Mouse (Mus musculus) megakaryocyte, embryonic 14.5 days (primary cell): ENCODE results near the gene Tldc1. TPM values are rescaled to one million over a fixed set of nuclear protein-coding genes. Genes with fewer than 3 reads are reported as not detected.

Experiments used
- H3K27me3 ChIP-seq: replicated peaks from 2 replicates; pipeline ENCODE3; 2012; ENCODE audit warnings: inconsistent platforms
- H3K36me3 ChIP-seq: replicated peaks from 2 replicates; pipeline ENCODE3; 2012; ENCODE audit warnings: low read length, inconsistent platforms, mixed read lengths
- H3K4me1 ChIP-seq: 2 replicates; pipeline ENCODE4 v1.6.1; 2012; ENCODE audit warnings: inconsistent platforms
- H3K4me3 ChIP-seq: replicated peaks from 2 replicates; pipeline ENCODE3; 2012; ENCODE audit warnings: moderate library complexity, mild to moderate bottlenecking, inconsistent platforms
- H3K9me3 ChIP-seq: 2 replicates; pipeline ENCODE4 v1.6.1; 2012; ENCODE audit warnings: inconsistent platforms
- FLI1 ChIP-seq: IDR thresholded peaks from 2 replicates; pipeline ENCODE4 v1.6.1; 2012; ENCODE audit warnings: low read length, inconsistent platforms, mixed read lengths
- GATA1 ChIP-seq: IDR thresholded peaks from 3 replicates; pipeline ENCODE4 v1.6.1; 2012; ENCODE audit warnings: mixed read lengths, low read length, inconsistent platforms, borderline replicate concordance
- polyA plus RNA-seq: library from polyadenylated mRNA; stranded (reverse); fragments of >175 nt; gene quantifications from 2 replicates; pipeline ENCODE4 v1.2.3, GENCODE M21; 2012; ENCODE audit warnings: low replicate concordance; ENCODE audit not compliant: insufficient read depth

Tldc1 gene
- polyA plus RNA-seq, 1 experiment: 1.7 TPM

DNA sequence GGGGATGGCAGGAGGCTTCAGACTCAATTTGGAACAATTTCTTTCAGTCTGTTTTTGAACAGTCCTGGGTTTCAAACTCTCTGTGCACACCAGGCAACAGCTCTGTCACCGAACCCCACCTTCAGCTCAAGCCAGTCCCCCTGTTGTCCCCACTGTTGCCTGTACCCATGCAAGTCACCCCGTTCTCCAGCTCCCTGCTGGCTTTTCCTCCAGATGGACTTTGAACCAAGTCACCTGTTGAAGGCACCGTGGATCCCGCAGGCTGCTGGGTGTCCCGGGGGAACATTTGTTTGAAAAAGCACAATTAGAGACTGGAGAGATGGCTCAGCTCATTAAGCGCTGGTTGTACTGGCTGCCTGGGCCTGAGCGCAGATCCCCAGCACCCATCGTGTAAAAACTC, 27.1 kb upstream of the Tldc1 start:
- Histone ChIP-seq H3K27me3 (peaks cover 50% of the 10 kb centered on the region), H3K4me3 (no peak overlapping the region)
- TF ChIP-seq FLI1 (no peak), GATA1 (no peak)

DNA sequence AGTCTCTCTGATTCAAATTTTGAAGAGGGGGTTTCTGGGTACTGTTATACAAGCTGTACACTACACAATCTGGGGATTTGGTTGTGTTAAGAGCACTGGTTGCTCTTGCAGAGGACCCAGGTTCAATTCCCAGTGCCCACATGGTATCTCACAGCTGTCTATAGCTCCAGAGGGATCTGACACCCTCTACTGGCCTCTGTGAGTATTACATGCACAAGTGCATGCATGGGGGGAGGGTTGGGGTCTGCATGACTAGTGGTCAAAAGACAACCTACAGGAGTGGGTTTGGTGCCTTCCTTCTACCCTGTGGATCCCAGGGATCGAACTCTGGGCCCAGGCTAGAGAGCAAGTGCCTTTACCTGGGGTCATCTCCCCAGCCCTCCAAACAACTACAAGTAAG, 24.4 kb upstream of the Tldc1 start:
- Histone ChIP-seq H3K4me3 (no peak overlapping the region), H3K27me3 (peaks cover 64% of the 10 kb centered on the region), H3K4me1 (peaks cover 22% of the 10 kb centered on the region), H3K36me3 (peaks cover 11% of the 10 kb centered on the region), H3K9me3 (peaks cover 3% of the 10 kb centered on the region; the same call in 1 of the 2 replicates)
- TF ChIP-seq FLI1 (no peak), GATA1 (no peak)

More for the DNA sequence above, 27.1 kb upstream of the Tldc1 start:
- Histone ChIP-seq H3K4me1 (peaks cover 8% of the 10 kb centered on the region; the same call in 1 of the 2 replicates), H3K36me3 (peaks cover 37% of the 10 kb centered on the region), H3K9me3 (peaks cover 3% of the 10 kb centered on the region; the same call in 1 of the 2 replicates)

GRCm38 (mm10) chr8:119801168-119801567, 23.0 kb upstream of the Tldc1 start:
- Histone ChIP-seq H3K27me3 (peaks cover 70% of the 10 kb centered on the region), H3K4me1 (peaks cover 13% of the 10 kb centered on the region), H3K4me3 (no peak overlapping the region), H3K9me3 (peaks cover 3% of the 10 kb centered on the region; the same call in 1 of the 2 replicates), H3K36me3 (no peaks in the 10 kb centered on the region)
- no peak for TF ChIP-seq FLI1
- no peak for TF ChIP-seq GATA1

DNA sequence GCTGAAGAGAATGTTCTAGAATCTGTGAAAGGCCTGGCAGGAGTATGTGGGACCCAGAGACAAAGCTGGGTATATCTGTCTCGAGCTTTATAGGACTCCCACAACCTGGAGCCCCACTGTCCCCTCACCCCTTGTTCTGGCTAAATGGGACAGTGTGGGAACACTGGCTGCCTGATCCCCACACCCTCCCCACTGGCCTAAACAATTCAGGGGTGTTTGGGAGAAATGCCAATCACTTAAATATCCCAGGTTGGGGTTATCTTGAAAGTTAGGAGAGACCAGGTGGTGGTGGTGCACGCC, 20.7 kb upstream of the Tldc1 start:
- Histone ChIP-seq H3K9me3 (peaks cover 3% of the 10 kb centered on the region; the same call in 1 of the 2 replicates), H3K4me1 (peaks cover 13% of the 10 kb centered on the region), H3K36me3 (no peaks in the 10 kb centered on the region), H3K27me3 (peaks cover 64% of the 10 kb centered on the region), H3K4me3 (peak overlapping the region; percentile 87)
- TF ChIP-seq GATA1 (no peak), FLI1 (no peak)

GRCm38 (mm10) chr8:119798170-119798964, 20.2 kb upstream of the Tldc1 start:
- peaks cover 13% of the 10 kb centered on the region for H3K4me1 ChIP-seq
- H3K36me3 ChIP-seq: no peaks in the 10 kb centered on the region
- peaks cover 66% of the 10 kb centered on the region for H3K27me3 ChIP-seq
- no peak for TF ChIP-seq GATA1
- no peak for TF ChIP-seq FLI1
- H3K4me3 ChIP-seq: peak overlapping the region; percentile 87
- peaks cover 3% of the 10 kb centered on the region; the same call in 1 of the 2 replicates for H3K9me3 ChIP-seq

- H3K4me1 ChIP-seq: peaks cover 32% of the 10 kb centered on the region
- H3K9me3 ChIP-seq: no peaks in the 10 kb centered on the region
- H3K36me3 ChIP-seq: no peaks in the 10 kb centered on the region
- no peak for TF ChIP-seq GATA1
- no peak for TF ChIP-seq FLI1
- H3K4me3 ChIP-seq: no peak overlapping the region
- H3K27me3 ChIP-seq: peaks cover 62% of the 10 kb centered on the region
Observed at GRCm38 (mm10) chr8:119795651-119796050, 17.4 kb upstream of the Tldc1 start.

DNA sequence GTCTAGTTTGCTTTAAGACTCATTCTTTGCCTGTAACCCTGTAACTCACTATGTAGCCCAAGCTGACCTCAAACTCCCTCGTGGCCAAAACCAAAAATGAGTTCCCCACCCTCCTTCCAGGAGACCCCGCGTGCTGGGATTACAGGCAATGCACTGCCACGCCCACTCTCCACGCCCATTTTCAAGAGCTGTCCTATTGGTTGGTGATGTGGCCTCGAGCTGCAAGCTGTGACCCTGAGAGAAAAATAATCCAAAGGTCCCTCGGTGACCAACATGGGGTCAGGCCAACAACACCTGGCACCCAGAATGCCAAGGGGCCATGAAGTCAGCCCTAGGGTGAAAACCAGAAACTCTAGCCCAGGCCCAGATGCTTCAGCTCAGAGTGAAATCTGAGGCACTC, 16.5 kb upstream of the Tldc1 start:
- Histone ChIP-seq H3K4me1 (peaks cover 32% of the 10 kb centered on the region), H3K9me3 (no peaks in the 10 kb centered on the region), H3K4me3 (no peak overlapping the region), H3K36me3 (no peaks in the 10 kb centered on the region), H3K27me3 (peaks cover 61% of the 10 kb centered on the region)
- TF ChIP-seq FLI1 (no peak), GATA1 (no peak)

DNA sequence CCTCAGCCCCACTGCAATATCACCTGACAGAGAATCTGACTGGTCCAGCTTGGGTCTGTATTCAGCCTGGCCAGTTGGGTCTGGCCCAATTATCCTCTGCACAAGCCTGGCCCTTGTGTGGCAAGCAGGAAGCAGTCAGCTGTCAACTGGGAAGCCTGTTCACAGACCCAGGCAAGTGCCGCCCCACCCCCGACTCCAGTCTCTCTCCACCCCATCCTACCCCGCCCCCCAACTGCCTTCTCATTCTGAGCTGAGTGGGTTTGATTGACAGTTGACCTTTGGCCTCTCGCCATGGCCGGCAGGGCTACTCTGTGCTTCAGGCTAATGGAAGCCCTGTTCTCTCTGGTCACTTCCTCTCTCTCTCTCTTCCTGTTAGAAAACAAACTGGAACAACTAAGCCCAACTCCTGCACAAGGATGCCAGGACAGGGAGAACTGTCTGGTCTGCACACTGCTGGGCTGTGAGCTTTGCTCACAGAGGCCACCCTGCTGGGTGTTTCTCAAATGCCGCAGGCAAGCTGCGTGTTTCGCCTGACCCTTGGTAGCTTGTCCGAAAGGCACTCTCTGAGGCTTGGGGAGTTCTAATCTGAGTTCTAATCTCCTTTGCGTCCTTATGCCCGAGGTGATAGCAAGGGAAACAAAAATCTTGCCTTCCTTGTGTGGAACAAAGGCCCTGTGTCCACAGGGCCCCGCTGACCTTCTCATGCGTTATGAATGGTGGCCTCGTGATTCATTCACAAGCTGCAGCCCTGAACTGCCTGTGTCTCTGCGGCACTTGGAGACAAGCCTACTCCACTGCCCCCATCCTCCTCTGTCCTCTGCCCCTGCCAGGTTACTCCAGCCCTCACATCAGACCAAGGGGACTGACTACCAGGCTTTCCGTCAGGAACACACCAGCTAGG, 13.8 kb upstream of the Tldc1 start:
- Histone ChIP-seq H3K4me3 (no peak overlapping the region), H3K27me3 (peaks cover 60% of the 10 kb centered on the region), H3K36me3 (no peaks in the 10 kb centered on the region), H3K4me1 (peaks cover 22% of the 10 kb centered on the region), H3K9me3 (no peaks in the 10 kb centered on the region)
- TF ChIP-seq GATA1 (no peak), FLI1 (no peak)

DNA sequence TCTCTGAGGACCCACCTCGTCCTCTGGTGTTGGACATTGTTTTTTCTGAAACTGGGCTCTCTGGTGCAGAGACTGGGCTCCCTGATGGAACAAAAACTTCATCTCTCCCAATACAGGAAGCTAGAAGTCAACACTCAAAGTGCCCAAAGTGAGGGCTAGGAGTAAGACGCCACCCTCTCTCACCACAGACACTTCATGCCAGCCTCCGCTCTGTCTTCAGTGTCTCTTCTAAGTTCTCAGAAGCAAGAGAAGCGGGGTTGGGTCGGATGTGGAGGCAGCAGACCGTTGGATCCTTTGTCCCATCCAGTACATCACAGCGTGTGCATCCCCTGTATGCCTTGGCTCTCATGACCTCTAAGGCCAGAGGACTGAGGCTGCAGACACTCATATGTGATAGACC, 11.4 kb upstream of the Tldc1 start:
- H3K27me3 ChIP-seq: peaks cover 58% of the 10 kb centered on the region
- H3K36me3 ChIP-seq: no peaks in the 10 kb centered on the region
- H3K9me3 ChIP-seq: no peaks in the 10 kb centered on the region
- no peak for TF ChIP-seq GATA1
- TF ChIP-seq FLI1: no peak
- H3K4me1 ChIP-seq: peaks cover 37% of the 10 kb centered on the region
- no peak overlapping the region for H3K4me3 ChIP-seq
